Mouse (Mus musculus): Measurements from ENCODE around the gene Unc45a.
"Not testable (repeated sequence)": the region's sequence is repeated elsewhere in the genome, so short reads cannot be mapped to it uniquely, and the experiment has no call there.

The Unc45a gene

GRCm38 (mm10) chr7:80325292-80325868 lies 15.4 kb downstream of the Unc45a start:
- no peak for DNase-seq (ENCODE audit: low spot score in 2 of 2)

DNA sequence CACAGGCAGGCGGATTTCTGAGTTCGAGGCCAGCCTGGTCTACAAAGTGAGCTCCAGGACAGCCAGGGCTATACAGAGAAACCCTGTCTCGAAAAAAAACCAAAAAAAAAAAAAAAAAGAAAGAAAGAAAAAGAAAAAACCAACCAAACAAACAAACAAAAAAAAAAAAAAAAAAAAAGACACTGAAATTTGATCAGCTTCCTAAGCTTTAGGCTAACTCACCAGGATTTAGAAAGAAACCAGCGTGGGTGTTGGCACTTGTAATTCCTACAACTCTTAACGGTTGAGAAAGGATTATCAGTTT lies 16.0 kb downstream of the Unc45a start:
- not testable (repeated sequence) for DNase-seq (ENCODE audit: low spot score in 2 of 2)

- peak; percentile 88 to 91 for DNase-seq (ENCODE audit: low spot score in 2 of 2)
These were observed 16.6 kb downstream of the Unc45a start, which contains the start of gene Rccd1 for GRCm38 (mm10) chr7:80324043-80324815. Rccd1 (minus strand) TSS chr7:80324454.

GRCm38 (mm10) chr7:80323336-80323735 lies 17.5 kb downstream of the Unc45a start:
- no peak for DNase-seq (ENCODE audit: low spot score in 2 of 2)

- DNase-seq (ENCODE audit: low spot score in 2 of 2), result no peak
These were observed 20.8 kb downstream of the Unc45a start for GRCm38 (mm10) chr7:80319846-80320496.

DNA sequence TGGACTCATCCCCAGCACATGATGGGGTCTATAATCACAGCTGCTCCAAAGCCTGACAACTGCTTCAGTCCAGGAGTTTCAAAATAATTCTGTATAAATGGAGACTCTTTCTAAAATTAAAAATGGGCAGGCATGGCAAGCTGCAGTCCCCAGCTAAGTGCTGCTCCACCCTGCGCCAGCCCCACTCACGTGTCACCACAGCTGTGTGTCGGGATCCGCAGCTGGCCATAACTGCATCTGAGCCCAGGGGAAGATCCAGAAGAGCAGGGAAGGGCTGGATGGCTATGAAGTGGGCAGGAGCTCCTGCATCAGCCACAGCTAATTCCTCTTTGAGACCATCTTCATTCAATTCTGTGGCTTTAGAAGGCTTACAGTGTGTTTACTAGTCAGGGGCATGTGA lies 22.1 kb downstream of the Unc45a start:
- DNase-seq (ENCODE audit: low spot score in 2 of 2), result no peak

- DNase-seq (ENCODE audit: low spot score in 2 of 2), result no peak
These were observed 23.2 kb downstream of the Unc45a start for GRCm38 (mm10) chr7:80317439-80318115.

DNA sequence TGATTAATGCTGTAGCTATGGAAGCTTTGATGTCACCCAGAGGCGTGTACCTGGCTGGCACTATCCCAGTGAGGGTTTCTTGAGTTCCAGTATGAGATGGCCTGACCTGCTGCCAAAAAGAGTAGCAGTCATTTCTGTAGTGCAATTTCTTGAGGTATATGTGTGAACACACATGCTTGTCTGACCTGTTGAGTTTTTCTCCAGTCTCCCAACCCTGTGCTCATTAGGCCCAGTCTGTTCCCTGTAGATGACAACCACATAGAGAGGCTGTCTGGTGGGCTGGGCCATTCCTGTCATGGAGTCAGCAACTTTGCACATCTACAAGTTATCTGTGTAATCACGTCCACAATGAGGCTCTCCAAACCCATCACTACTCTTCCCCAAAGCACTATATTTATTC lies 25.1 kb downstream of the Unc45a start:
- no peak for DNase-seq (ENCODE audit: low spot score in 2 of 2)

GRCm38 (mm10) chr7:80310771-80311170 lies 30.0 kb downstream of the Unc45a start:
- DNase-seq (ENCODE audit: low spot score in 2 of 2), result no peak

- DNase-seq (ENCODE audit: low spot score in 2 of 2), result no peak
These were observed 33.0 kb downstream of the Unc45a start for GRCm38 (mm10) chr7:80307766-80308165.

- DNase-seq (ENCODE audit: low spot score in 2 of 2), result no peak
These were observed 39.3 kb downstream of the Unc45a start for GRCm38 (mm10) chr7:80301522-80301921.

GRCm38 (mm10) chr7:80299568-80299967 lies 41.2 kb downstream of the Unc45a start:
- peak; percentile 12 to 35 for DNase-seq (ENCODE audit: low spot score in 2 of 2)

DNA sequence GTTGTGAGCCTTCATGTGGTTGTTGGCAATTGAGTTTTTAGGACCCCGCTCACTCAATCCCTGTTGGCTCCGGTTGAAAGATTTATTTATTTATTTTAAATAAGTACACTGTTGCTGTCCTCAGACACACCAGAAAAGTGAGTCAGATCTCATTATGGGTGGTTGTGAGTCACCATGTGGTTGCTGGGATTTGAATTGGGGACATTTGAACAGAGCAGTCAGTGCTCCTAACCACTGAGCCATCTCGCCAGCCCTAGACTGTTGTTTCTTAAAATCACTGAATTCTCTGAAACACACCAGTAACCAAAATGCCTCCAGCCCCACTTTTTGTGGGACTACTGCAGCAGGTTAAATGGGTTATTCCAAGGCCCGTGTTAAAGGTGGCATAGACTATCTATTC lies 42.1 kb downstream of the Unc45a start:
- DNase-seq (ENCODE audit: low spot score in 2 of 2), result no peak

GRCm38 (mm10) chr7:80297041-80297440 lies 43.8 kb downstream of the Unc45a start:
- DNase-seq (ENCODE audit: low spot score in 2 of 2), result no peak

GRCm38 (mm10) chr7:80296462-80296861 lies 44.3 kb downstream of the Unc45a start:
- DNase-seq (ENCODE audit: low spot score in 2 of 2), result no peak

- no peak for DNase-seq (ENCODE audit: low spot score in 2 of 2)
These were observed 45.8 kb downstream of the Unc45a start for GRCm38 (mm10) chr7:80294764-80295648.

DNA sequence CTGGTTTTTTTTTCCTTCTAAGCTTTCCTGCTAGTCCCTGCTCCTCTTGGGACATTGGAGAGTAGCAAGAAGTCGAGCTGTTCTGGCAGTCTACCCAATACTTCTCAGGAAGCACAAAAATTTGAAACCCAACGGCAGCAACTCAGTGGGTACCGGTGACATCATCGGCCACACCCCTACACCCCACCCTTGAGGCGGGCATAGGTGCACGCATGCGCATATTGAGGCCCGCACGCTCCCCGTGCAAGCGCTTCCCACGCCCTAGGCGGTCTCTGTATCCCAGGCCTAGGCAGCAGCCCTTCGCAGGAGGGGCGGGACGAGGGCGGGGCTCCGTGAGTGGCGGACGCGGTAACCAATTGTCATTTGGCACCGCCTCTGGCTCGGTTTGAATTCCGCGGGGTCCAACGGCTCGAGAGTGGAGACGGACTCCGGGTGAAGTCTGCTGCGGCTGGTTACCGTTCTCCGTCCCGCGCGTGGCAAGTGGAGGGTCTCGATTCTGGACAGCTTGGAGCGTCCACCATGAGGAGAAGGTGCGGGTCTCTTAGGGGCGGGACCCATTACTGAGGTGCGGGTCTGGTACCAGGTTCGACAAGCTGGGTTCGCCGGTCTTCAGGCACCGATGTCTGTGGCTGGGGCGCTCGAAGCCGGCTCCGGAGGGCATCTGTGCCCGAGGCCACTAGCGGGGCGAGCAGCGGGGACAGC lies 46.6 kb downstream of the Unc45a start, which contains the start of gene Prc1:
Gene Prc1 (plus strand): TSS at position 389 of the 702 bp plus-strand sequence.
- DNase-seq (ENCODE audit: low spot score in 2 of 2), result peak; percentile 98

- no peak for DNase-seq (ENCODE audit: low spot score in 2 of 2)
These were observed 53.1 kb downstream of the Unc45a start for GRCm38 (mm10) chr7:80287736-80288135.

DNA sequence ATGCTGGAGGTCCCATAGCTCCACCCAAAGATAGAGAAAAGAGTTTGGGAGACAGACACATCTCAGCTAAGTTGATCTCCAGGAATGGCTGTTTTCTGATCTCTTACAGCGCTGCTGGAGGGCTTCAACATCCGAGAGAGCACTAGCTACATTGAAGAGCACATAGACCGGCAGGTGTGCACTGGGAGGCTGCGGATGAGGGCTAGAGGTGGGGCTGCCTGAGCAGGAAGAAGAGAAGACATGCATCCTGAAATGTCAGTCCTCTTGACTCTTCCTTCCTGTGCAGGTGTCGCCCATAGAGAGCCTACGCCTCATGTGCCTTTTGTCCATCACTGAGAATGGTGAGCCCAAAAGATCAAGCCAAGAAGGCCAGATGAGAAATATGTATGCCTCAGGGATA lies 55.1 kb downstream of the Unc45a start:
- DNase-seq (ENCODE audit: low spot score in 2 of 2), result no peak

DNA sequence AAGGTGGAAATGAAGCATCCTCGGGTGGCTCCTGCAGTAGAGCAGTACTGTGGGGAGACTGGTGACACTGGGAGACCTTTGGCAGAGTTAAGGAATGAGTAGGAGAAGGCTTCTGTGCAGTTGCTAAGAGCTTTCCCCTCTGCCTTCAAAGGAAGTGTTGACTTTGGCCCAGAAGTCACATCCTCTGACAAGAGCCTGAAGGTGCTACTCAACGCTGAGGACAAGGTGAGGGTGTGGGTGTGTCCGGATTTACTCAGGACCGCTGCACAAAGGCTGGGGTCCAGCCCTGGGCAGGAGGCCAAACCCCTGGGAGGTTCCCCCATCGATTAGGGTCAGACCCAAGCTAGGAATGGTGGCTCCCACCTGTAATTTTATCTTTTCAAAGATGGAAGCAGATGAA lies 56.4 kb downstream of the Unc45a start:
- DNase-seq (ENCODE audit: low spot score in 2 of 2), result no peak
